Mouse (Mus musculus) cortical plate, adult 2 months (tissue): ENCODE results near the gene Thumpd3.

Experiments used
- CTCF ChIP-seq: fragments of 200-500 bp; IDR thresholded peaks from 2 replicates; pipeline ENCODE4 v1.5.1; 2011; ENCODE audit warnings: mild to moderate bottlenecking, control low read depth, low read length; ENCODE audit not compliant: insufficient read depth; ENCODE audit errors: extremely low read depth
- POLR2A ChIP-seq: fragments of 200-500 bp; IDR thresholded peaks from 2 replicates; pipeline ENCODE4 v1.6.1; 2011; ENCODE audit warnings: mild to moderate bottlenecking, low read length, control low read depth; ENCODE audit not compliant: insufficient read depth; ENCODE audit errors: extremely low read depth

DNA sequence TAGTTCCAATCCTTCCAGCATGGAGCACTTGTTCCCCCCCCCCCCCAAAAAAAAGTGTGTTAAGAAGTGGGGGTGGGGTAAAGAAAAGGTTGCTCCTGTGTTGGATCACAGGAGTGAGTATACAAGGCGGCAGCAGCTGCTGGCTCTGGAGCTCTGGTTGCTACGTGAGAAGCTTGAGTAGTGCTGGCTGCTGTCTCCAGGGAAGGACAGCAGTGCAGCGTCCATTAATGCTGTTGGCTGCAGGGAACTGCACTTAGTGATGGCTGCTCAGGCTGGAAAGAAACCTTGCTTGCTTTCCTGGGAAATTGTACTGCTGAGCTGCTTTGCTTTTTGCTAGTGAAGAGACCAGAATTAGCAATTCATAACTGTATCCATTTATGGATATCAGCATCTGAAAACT, 33.5 kb downstream of the Thumpd3 start:
- TF ChIP-seq CTCF (no peak), POLR2A (no peak)
